Mouse (Mus musculus): Measurements from ENCODE around the gene Dgkh. TPM values are rescaled to one million over a fixed set of nuclear protein-coding genes. Genes with fewer than 3 reads are reported as not detected.

Gene Dgkh
- polyA plus RNA-seq, 1 experiment from 2014 or later: 0.86 TPM

DNA sequence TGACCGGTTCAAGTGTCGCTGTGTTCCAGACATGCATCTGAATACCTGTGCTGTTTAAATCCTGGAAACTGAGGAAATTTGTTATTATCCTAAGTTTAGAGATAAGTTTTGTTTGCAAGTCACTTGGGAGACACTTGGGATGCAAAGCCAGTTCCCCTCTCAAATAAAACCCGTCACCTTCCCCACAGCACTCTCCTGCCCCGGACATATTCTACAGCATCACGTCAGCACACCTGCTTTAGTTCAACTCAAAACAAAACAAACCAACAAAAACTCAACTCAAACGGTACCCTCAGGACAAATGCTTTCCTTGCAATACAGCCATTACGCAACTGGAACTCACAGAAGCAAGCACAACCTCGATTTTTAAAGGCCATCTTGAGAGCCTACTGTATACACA lies 31.1 kb downstream of the Dgkh start:
- H3K4me2 ChIP-seq (replicated peaks; ENCODE audit: low read depth): no peak overlapping the region
- no peaks in the 10 kb centered on the region for H3K36me3 ChIP-seq (ENCODE audit: control insufficient read depth, insufficient read depth, low read length)
- no peaks in the 10 kb centered on the region for H3K27me3 ChIP-seq (ENCODE audit: control insufficient read depth, insufficient read depth, low read length)
- H3K4me1 ChIP-seq (replicated peaks; ENCODE audit: control insufficient read depth, insufficient read depth): 0 out of 2 replicates have a peak, but pooled peaks cover 2% of the 10 kb centered on the region
- H3K9ac ChIP-seq (ENCODE audit: low read length): no peak overlapping the region
- 47% methylated on average over 8 of the region's 8 CpGs for WGBS
- no peaks in the 10 kb centered on the region for H3K9me3 ChIP-seq (ENCODE audit: control insufficient read depth, low read length)
- no peak for ATAC-seq (ENCODE audit: low FRiP score, low TSS enrichment)
- H3K4me3 ChIP-seq (ENCODE audit: low read depth, low read length): no peak overlapping the region
- no peak for DNase-seq (ENCODE audit: low spot score)
- TF ChIP-seq EP300 (optimal IDR thresholded peaks at IDR 0.05): no peak
- no peak for TF ChIP-seq CTCF (IDR thresholded peaks at IDR 0.05; ENCODE audit: low read depth)
- no peak overlapping the region for H3K27ac ChIP-seq (replicated peaks)

GRCm38 (mm10) chr14:78701087-78701486 lies 31.5 kb downstream of the Dgkh start:
- WGBS: 37% methylated on average over 9 of the region's 9 CpGs
- H3K4me2 ChIP-seq (replicated peaks; ENCODE audit: low read depth): no peak overlapping the region
- DNase-seq (ENCODE audit: low spot score): no peak
- H3K9me3 ChIP-seq (ENCODE audit: control insufficient read depth, low read length): no peaks in the 10 kb centered on the region
- ATAC-seq (ENCODE audit: low FRiP score, low TSS enrichment): peak; percentile 49; the same call in 1 of the 2 replicates
- 0 out of 2 replicates have a peak overlapping the region, but pooled peaks have one; percentile 3 for H3K27ac ChIP-seq (replicated peaks)
- H3K9ac ChIP-seq (ENCODE audit: low read length): no peak overlapping the region
- H3K4me3 ChIP-seq (ENCODE audit: low read depth, low read length): no peak overlapping the region
- 0 out of 2 replicates have a peak, but pooled peaks cover 2% of the 10 kb centered on the region for H3K4me1 ChIP-seq (replicated peaks; ENCODE audit: control insufficient read depth, insufficient read depth)
- H3K27me3 ChIP-seq (ENCODE audit: control insufficient read depth, insufficient read depth, low read length): no peaks in the 10 kb centered on the region
- TF ChIP-seq EP300 (optimal IDR thresholded peaks at IDR 0.05) (no peak), CTCF (IDR thresholded peaks at IDR 0.05; ENCODE audit: low read depth) (no peak)
- no peaks in the 10 kb centered on the region for H3K36me3 ChIP-seq (ENCODE audit: control insufficient read depth, insufficient read depth, low read length)

- H3K36me3 ChIP-seq (ENCODE audit: control insufficient read depth, insufficient read depth, low read length): no peaks in the 10 kb centered on the region
- H3K4me1 ChIP-seq (replicated peaks; ENCODE audit: control insufficient read depth, insufficient read depth): 0 out of 2 replicates have a peak, but pooled peaks cover 2% of the 10 kb centered on the region
- no peak overlapping the region for H3K4me2 ChIP-seq (replicated peaks; ENCODE audit: low read depth)
- no peaks in the 10 kb centered on the region for H3K27me3 ChIP-seq (ENCODE audit: control insufficient read depth, insufficient read depth, low read length)
- 54% methylated on average over 3 of the region's 3 CpGs for WGBS
- DNase-seq (ENCODE audit: low spot score) (no peak), ATAC-seq (ENCODE audit: low FRiP score, low TSS enrichment) (no peak)
- no peak for TF ChIP-seq CTCF (IDR thresholded peaks at IDR 0.05; ENCODE audit: low read depth)
- no peak for TF ChIP-seq EP300 (optimal IDR thresholded peaks at IDR 0.05)
- no peaks in the 10 kb centered on the region for H3K9me3 ChIP-seq (ENCODE audit: control insufficient read depth, low read length)
- H3K4me3 ChIP-seq (ENCODE audit: low read depth, low read length): no peak overlapping the region
- H3K27ac ChIP-seq (replicated peaks): no peak overlapping the region
- H3K9ac ChIP-seq (ENCODE audit: low read length): no peak overlapping the region
These were observed 32.9 kb downstream of the Dgkh start for GRCm38 (mm10) chr14:78699634-78700033.

GRCm38 (mm10) chr14:78699196-78699595 lies 33.4 kb downstream of the Dgkh start:
- Histone ChIP-seq H3K4me3 (ENCODE audit: low read depth, low read length) (no peak overlapping the region), H3K4me2 (replicated peaks; ENCODE audit: low read depth) (no peak overlapping the region), H3K9me3 (ENCODE audit: control insufficient read depth, low read length) (no peaks in the 10 kb centered on the region), H3K4me1 (replicated peaks; ENCODE audit: control insufficient read depth, insufficient read depth) (0 out of 2 replicates have a peak, but pooled peaks cover 2% of the 10 kb centered on the region), H3K36me3 (ENCODE audit: control insufficient read depth, insufficient read depth, low read length) (no peaks in the 10 kb centered on the region), H3K9ac (ENCODE audit: low read length) (no peak overlapping the region), H3K27me3 (ENCODE audit: control insufficient read depth, insufficient read depth, low read length) (no peaks in the 10 kb centered on the region), H3K27ac (replicated peaks) (no peak overlapping the region)
- TF ChIP-seq CTCF (IDR thresholded peaks at IDR 0.05; ENCODE audit: low read depth) (no peak), EP300 (optimal IDR thresholded peaks at IDR 0.05) (no peak)
- 66% methylated on average over 5 of the region's 5 CpGs for WGBS
- no peak for ATAC-seq (ENCODE audit: low FRiP score, low TSS enrichment)
- DNase-seq (ENCODE audit: low spot score): no peak

- ATAC-seq (ENCODE audit: low FRiP score, low TSS enrichment) (no peak), DNase-seq (ENCODE audit: low spot score) (no peak)
- no peaks in the 10 kb centered on the region for H3K27me3 ChIP-seq (ENCODE audit: control insufficient read depth, insufficient read depth, low read length)
- WGBS: 90% methylated on average over 8 of the region's 8 CpGs
- H3K4me3 ChIP-seq (ENCODE audit: low read depth, low read length): no peak overlapping the region
- no peak overlapping the region for H3K9ac ChIP-seq (ENCODE audit: low read length)
- no peaks in the 10 kb centered on the region for H3K36me3 ChIP-seq (ENCODE audit: control insufficient read depth, insufficient read depth, low read length)
- TF ChIP-seq CTCF (IDR thresholded peaks at IDR 0.05; ENCODE audit: low read depth) (no peak), EP300 (optimal IDR thresholded peaks at IDR 0.05) (no peak)
- H3K9me3 ChIP-seq (ENCODE audit: control insufficient read depth, low read length): no peaks in the 10 kb centered on the region
- H3K27ac ChIP-seq (replicated peaks): no peak overlapping the region
- no peaks in the 10 kb centered on the region for H3K4me1 ChIP-seq (replicated peaks; ENCODE audit: control insufficient read depth, insufficient read depth)
- H3K4me2 ChIP-seq (replicated peaks; ENCODE audit: low read depth): no peak overlapping the region
These were observed 38.5 kb downstream of the Dgkh start for GRCm38 (mm10) chr14:78694121-78694520.

GRCm38 (mm10) chr14:78692602-78693001 lies 40.0 kb downstream of the Dgkh start:
- H3K36me3 ChIP-seq (ENCODE audit: control insufficient read depth, insufficient read depth, low read length): no peaks in the 10 kb centered on the region
- H3K9me3 ChIP-seq (ENCODE audit: control insufficient read depth, low read length): no peaks in the 10 kb centered on the region
- no peak for ATAC-seq (ENCODE audit: low FRiP score, low TSS enrichment)
- DNase-seq (ENCODE audit: low spot score): no peak
- H3K9ac ChIP-seq (ENCODE audit: low read length): no peak overlapping the region
- TF ChIP-seq EP300 (optimal IDR thresholded peaks at IDR 0.05) (no peak), CTCF (IDR thresholded peaks at IDR 0.05; ENCODE audit: low read depth) (no peak)
- no peaks in the 10 kb centered on the region for H3K4me1 ChIP-seq (replicated peaks; ENCODE audit: control insufficient read depth, insufficient read depth)
- WGBS: 52% methylated on average over 4 of the region's 4 CpGs
- H3K4me3 ChIP-seq (ENCODE audit: low read depth, low read length): no peak overlapping the region
- H3K4me2 ChIP-seq (replicated peaks; ENCODE audit: low read depth): no peak overlapping the region
- no peaks in the 10 kb centered on the region for H3K27me3 ChIP-seq (ENCODE audit: control insufficient read depth, insufficient read depth, low read length)
- H3K27ac ChIP-seq (replicated peaks): no peak overlapping the region

Measured in stomach, postnatal 0 days (tissue).